Mouse (Mus musculus) limb, embryonic 12.5 days (tissue): ENCODE results near the gene Lnpep. TPM values are rescaled to one million over a fixed set of nuclear protein-coding genes. Genes with fewer than 3 reads are reported as not detected.
"Not testable (repeated sequence)": the region's sequence is repeated elsewhere in the genome, so short reads cannot be mapped to it uniquely, and the experiment has no call there.

Source experiments
- ATAC-seq: fragments of 200-750 bp; cut with Nextera tagmentation; 2 replicates; pipeline ENCODE4 v1.8.0; 2017; ENCODE audit warnings: low read depth, moderate TSS enrichment; ENCODE audit not compliant: insufficient number of reproducible peaks, insufficient read depth, low FRiP score, low TSS enrichment
- H3K27ac ChIP-seq: fragments of 300-500 bp; sonication (generic); 2 replicates; pipeline ENCODE4 v1.5.1; 2016; ENCODE audit warnings: mild to moderate bottlenecking, moderate library complexity
- H3K27me3 ChIP-seq: fragments of 300-500 bp; sonication (generic); 2 replicates; pipeline ENCODE4 v1.6.1; 2016; ENCODE audit warnings: mild to moderate bottlenecking, moderate library complexity
- H3K36me3 ChIP-seq: fragments of 300-500 bp; sonication (generic); 2 replicates; pipeline ENCODE4 v1.6.1; 2016; ENCODE audit warnings: mild to moderate bottlenecking, moderate library complexity
- H3K4me1 ChIP-seq: fragments of 300-500 bp; sonication (generic); replicated peaks from 2 replicates; pipeline ENCODE4 v1.6.1; 2016
- H3K4me2 ChIP-seq: fragments of 300-500 bp; sonication (generic); 2 replicates; pipeline ENCODE4 v1.6.1; 2016; ENCODE audit warnings: mild to moderate bottlenecking, moderate library complexity
- H3K4me3 ChIP-seq: fragments of 300-500 bp; sonication (generic); replicated peaks from 2 replicates; pipeline ENCODE4 v1.5.1; 2016; ENCODE audit warnings: mild to moderate bottlenecking
- H3K9ac ChIP-seq: fragments of 300-500 bp; sonication (generic); replicated peaks from 2 replicates; pipeline ENCODE4 v1.6.1; 2016; ENCODE audit warnings: mild to moderate bottlenecking, moderate library complexity
- H3K9me3 ChIP-seq: fragments of 300-500 bp; sonication (generic); 2 replicates; pipeline ENCODE4 v1.6.1; 2016; ENCODE audit warnings: mild to moderate bottlenecking, moderate library complexity
- WGBS: fragments of 180-500 bp; shearing (Covaris S2); methylation state at CpG from one replicate; pipeline ENCODE4 v1.1.7; 2016; 5-methylcytosine and 5-hydroxymethylcytosine counted together
- polyA plus RNA-seq: library from polyadenylated mRNA; unstranded; fragments of >200 nt; fragmentation: Nextera tagmentation; extraction: Ambion mirVana; gene quantifications from 2 replicates; pipeline ENCODE4 v1.2.1, GENCODE M21; 2016

Gene Lnpep
- polyA plus RNA-seq, 1 experiment from 2014 or later, result 11.6 TPM

GRCm38 (mm10) chr17:17583896-17584295, 41.0 kb downstream of the Lnpep start:
- H3K36me3 ChIP-seq, result peaks cover 3% of the 10 kb centered on the region; the same call in 1 of the 2 replicates
- WGBS, result 60% methylated on average over 2 of the region's 2 CpGs
- no peak for ATAC-seq
- H3K4me3 ChIP-seq, result no peak overlapping the region
- no peak overlapping the region for H3K27ac ChIP-seq
- H3K4me2 ChIP-seq, result no peak overlapping the region
- H3K4me1 ChIP-seq, result no peaks in the 10 kb centered on the region
- H3K27me3 ChIP-seq, result no peaks in the 10 kb centered on the region
- H3K9me3 ChIP-seq, result no peaks in the 10 kb centered on the region
- H3K9ac ChIP-seq, result no peak overlapping the region

DNA sequence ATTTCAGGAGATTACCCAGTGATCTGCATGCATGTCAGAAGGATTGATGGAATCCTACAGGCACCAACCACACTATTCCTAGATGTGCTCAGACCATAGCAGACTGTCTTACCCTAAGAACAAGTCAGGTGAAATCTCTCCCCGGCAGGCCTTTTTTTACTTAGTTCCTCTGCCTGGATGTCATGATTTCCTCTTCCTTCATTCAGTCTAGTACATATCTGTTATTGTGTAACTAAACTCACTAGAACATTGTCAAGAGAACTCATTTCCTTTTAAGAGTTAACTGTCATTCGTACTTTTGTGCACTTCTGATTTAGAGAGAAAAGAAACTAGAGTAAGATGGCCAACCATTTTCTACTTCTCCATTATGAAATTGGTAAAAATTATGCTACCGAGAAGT, 43.6 kb downstream of the Lnpep start:
- WGBS, result 93% methylated on average over 3 of the region's 3 CpGs

DNA sequence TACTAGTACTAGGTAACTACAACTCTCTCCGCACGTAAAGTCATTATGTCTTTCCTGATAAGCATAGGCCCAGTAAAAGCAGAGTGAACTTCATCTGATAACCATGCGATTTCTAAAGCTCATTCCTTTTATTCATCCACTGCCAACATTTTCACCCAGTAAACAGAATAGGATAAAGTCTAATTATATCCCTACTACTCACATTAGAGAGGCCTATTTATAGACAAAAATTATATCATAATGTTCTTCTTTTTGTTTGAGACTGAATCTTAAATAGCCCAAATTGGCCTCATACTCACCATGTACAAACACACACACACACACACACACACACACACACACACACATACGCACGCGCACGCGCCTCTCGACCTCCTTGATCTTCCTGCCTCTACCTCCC, 48.5 kb downstream of the Lnpep start:
- no peak for ATAC-seq
- H3K36me3 ChIP-seq, result peaks cover 51% of the 10 kb centered on the region

More for the DNA sequence above, 43.6 kb downstream of the Lnpep start:
- Histone ChIP-seq H3K4me2 (no peak overlapping the region), H3K27ac (no peak overlapping the region), H3K4me1 (no peaks in the 10 kb centered on the region), H3K36me3 (peaks cover 14% of the 10 kb centered on the region; the same call in 1 of the 2 replicates), H3K4me3 (no peak overlapping the region), H3K9ac (no peak overlapping the region), H3K27me3 (no peaks in the 10 kb centered on the region), H3K9me3 (no peaks in the 10 kb centered on the region)
- no peak for ATAC-seq

GRCm38 (mm10) chr17:17567071-17567470, 57.8 kb downstream of the Lnpep start:
- Histone ChIP-seq H3K27ac (no peak overlapping the region), H3K4me1 (no peaks in the 10 kb centered on the region), H3K4me2 (no peak overlapping the region), H3K9me3 (no peaks in the 10 kb centered on the region), H3K36me3 (peaks cover 40% of the 10 kb centered on the region), H3K4me3 (no peak overlapping the region), H3K27me3 (no peaks in the 10 kb centered on the region), H3K9ac (no peak overlapping the region)
- ATAC-seq, result no peak
- WGBS, result 46% methylated on average over 3 of the region's 3 CpGs

More for the DNA sequence above, 48.5 kb downstream of the Lnpep start:
- no peak overlapping the region for H3K27ac ChIP-seq
- no peaks in the 10 kb centered on the region for H3K4me1 ChIP-seq
- no peak overlapping the region for H3K9ac ChIP-seq
- H3K4me3 ChIP-seq, result no peak overlapping the region
- H3K27me3 ChIP-seq, result no peaks in the 10 kb centered on the region
- 93% methylated on average over 9 of the region's 9 CpGs for WGBS
- no peaks in the 10 kb centered on the region for H3K9me3 ChIP-seq
- H3K4me2 ChIP-seq, result no peak overlapping the region

DNA sequence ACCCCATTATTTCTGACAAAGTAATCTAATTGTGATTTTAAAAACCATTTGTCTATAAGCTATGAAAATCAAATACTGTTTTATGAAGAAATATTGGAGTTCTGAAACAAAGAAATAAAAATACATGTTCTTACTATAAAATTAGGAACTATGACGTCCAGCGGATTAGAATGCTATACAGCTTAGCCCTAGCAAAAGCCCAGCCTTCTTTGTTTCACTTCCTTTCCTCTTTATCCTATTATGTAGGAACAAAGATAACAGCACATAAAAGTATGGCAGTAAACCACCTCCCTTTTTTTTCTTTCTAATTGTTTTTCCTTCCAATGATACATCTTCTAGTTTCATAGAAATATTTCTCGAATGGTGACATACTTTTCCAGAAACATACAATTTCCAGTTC, 75.9 kb downstream of the Lnpep start:
- ATAC-seq, result no peak

GRCm38 (mm10) chr17:17531338-17531737, 93.5 kb downstream of the Lnpep start:
- H3K36me3 ChIP-seq, result peaks cover 68% of the 10 kb centered on the region
- no peak overlapping the region for H3K27ac ChIP-seq
- no peak overlapping the region for H3K9ac ChIP-seq
- no peak overlapping the region for H3K4me2 ChIP-seq
- no peaks in the 10 kb centered on the region for H3K9me3 ChIP-seq
- no peaks in the 10 kb centered on the region for H3K27me3 ChIP-seq
- H3K4me3 ChIP-seq, result no peak overlapping the region
- ATAC-seq, result no peak
- H3K4me1 ChIP-seq, result no peaks in the 10 kb centered on the region

More for the DNA sequence above, 75.9 kb downstream of the Lnpep start:
- Histone ChIP-seq H3K4me3 (no peak overlapping the region), H3K4me2 (no peak overlapping the region), H3K27me3 (no peaks in the 10 kb centered on the region), H3K27ac (no peak overlapping the region), H3K4me1 (no peaks in the 10 kb centered on the region), H3K9me3 (no peaks in the 10 kb centered on the region), H3K9ac (no peak overlapping the region), H3K36me3 (peaks cover 38% of the 10 kb centered on the region)
- 85% methylated on average over 3 of the region's 3 CpGs for WGBS

- Histone ChIP-seq H3K27me3 (no peaks in the 10 kb centered on the region), H3K4me3 (no peak overlapping the region), H3K36me3 (no peaks in the 10 kb centered on the region), H3K9me3 (no peaks in the 10 kb centered on the region), H3K4me2 (no peak overlapping the region), H3K27ac (no peak overlapping the region), H3K4me1 (no peaks in the 10 kb centered on the region), H3K9ac (no peak overlapping the region)
- no peak for ATAC-seq
- WGBS, result 73% methylated on average over 4 of the region's 4 CpGs
Measured at GRCm38 (mm10) chr17:17516384-17517016, 108.3 kb downstream of the Lnpep start.

- Histone ChIP-seq H3K27ac (no peak overlapping the region), H3K4me2 (no peak overlapping the region), H3K27me3 (no peaks in the 10 kb centered on the region), H3K4me3 (no peak overlapping the region), H3K36me3 (no peaks in the 10 kb centered on the region), H3K9ac (no peak overlapping the region), H3K4me1 (no peaks in the 10 kb centered on the region), H3K9me3 (no peaks in the 10 kb centered on the region)
- 80% methylated on average over 10 of the region's 10 CpGs for WGBS
- no peak for ATAC-seq
Measured at GRCm38 (mm10) chr17:17506677-17507076, 118.2 kb downstream of the Lnpep start.

GRCm38 (mm10) chr17:17499278-17499677, 125.6 kb downstream of the Lnpep start:
- no peak overlapping the region for H3K4me3 ChIP-seq
- H3K36me3 ChIP-seq, result no peaks in the 10 kb centered on the region
- H3K27me3 ChIP-seq, result no peaks in the 10 kb centered on the region
- no peaks in the 10 kb centered on the region for H3K9me3 ChIP-seq
- WGBS, result 48% methylated on average over 3 of the region's 3 CpGs
- H3K9ac ChIP-seq, result no peak overlapping the region
- peak overlapping the region; percentile 78 for H3K27ac ChIP-seq
- H3K4me1 ChIP-seq, result peaks cover 20% of the 10 kb centered on the region
- no peak for ATAC-seq
- no peak overlapping the region for H3K4me2 ChIP-seq

DNA sequence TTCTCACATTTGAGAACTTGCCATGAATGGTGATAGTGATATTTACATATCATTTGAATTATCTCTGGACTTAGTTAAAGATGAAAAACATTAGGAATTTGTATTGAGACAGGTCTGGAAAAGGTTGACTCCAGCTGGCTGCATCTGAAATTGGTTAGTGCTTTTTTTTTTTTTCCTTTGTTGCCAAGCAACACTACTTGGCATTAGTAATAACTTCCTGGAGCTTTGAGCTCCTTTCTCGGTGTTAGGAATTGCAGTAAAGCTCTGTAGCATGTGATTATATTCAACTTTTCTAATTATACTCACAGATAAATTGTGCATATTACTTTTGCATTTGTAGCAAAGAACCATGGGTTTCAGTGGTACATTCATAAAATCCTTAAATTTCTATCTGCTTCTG, 126.0 kb downstream of the Lnpep start:
- 10% methylated on average over 1 of the region's 1 CpGs for WGBS
- Histone ChIP-seq H3K4me3 (no peak overlapping the region), H3K27ac (peak overlapping the region; percentile 78), H3K4me1 (peaks cover 20% of the 10 kb centered on the region), H3K9me3 (no peaks in the 10 kb centered on the region), H3K27me3 (no peaks in the 10 kb centered on the region), H3K4me2 (no peak overlapping the region), H3K9ac (no peak overlapping the region), H3K36me3 (no peaks in the 10 kb centered on the region)
- ATAC-seq, result no peak

GRCm38 (mm10) chr17:17496730-17497129, 128.1 kb downstream of the Lnpep start:
- no peak overlapping the region for H3K4me2 ChIP-seq
- whole genome bisulfite sequencing, result 79% methylated on average over 7 of the region's 7 CpGs
- no peaks in the 10 kb centered on the region for H3K27me3 ChIP-seq
- no peaks in the 10 kb centered on the region for H3K9me3 ChIP-seq
- H3K9ac ChIP-seq, result no peak overlapping the region
- H3K4me3 ChIP-seq, result no peak overlapping the region
- no peaks in the 10 kb centered on the region for H3K36me3 ChIP-seq
- no peak for ATAC-seq
- peaks cover 29% of the 10 kb centered on the region for H3K4me1 ChIP-seq
- H3K27ac ChIP-seq, result no peak overlapping the region

- H3K9ac ChIP-seq, H3K4me3 ChIP-seq, H3K27ac ChIP-seq, H3K9me3 ChIP-seq, H3K36me3 ChIP-seq, ATAC-seq, H3K4me2 ChIP-seq, H3K27me3 ChIP-seq: not testable (repeated sequence)
- H3K4me1 ChIP-seq, result peaks cover 31% of the 10 kb centered on the region
Measured at GRCm38 (mm10) chr17:17496234-17496633, 128.6 kb downstream of the Lnpep start.
